Mouse (Mus musculus) right cerebral cortex, postnatal 36 days (tissue): Measurements from ENCODE around the gene Ap1m2.

Experiments used
- DNase-seq, 2 experiments: peaks; one replicate each; pipeline ENCODE4 v3.0.0; 2022; ENCODE audit warnings: low spot score in 2 of 2, mixed read lengths in 1 of 2

The Ap1m2 gene

GRCm38 (mm10) chr9:21312134-21312533, at the start of gene Ap1m2:
Gene Ap1m2 (minus strand): TSS chr9:21312337.
- DNase-seq, result no peak

- DNase-seq, result peak; percentile 29 to 37
Measured at GRCm38 (mm10) chr9:21356981-21357718, 45.0 kb upstream of the Ap1m2 start.

GRCm38 (mm10) chr9:21354796-21355195, 42.7 kb upstream of the Ap1m2 start:
- DNase-seq, result no peak

- DNase-seq, result no peak
Measured at GRCm38 (mm10) chr9:21353373-21353686, 41.2 kb upstream of the Ap1m2 start.

GRCm38 (mm10) chr9:21352463-21353372, 40.6 kb upstream of the Ap1m2 start:
- DNase-seq, result no peak

- DNase-seq, result no peak
Measured at GRCm38 (mm10) chr9:21351702-21352377, 39.7 kb upstream of the Ap1m2 start.

- DNase-seq, result no peak
Measured at GRCm38 (mm10) chr9:21351178-21351577, 39.0 kb upstream of the Ap1m2 start.

GRCm38 (mm10) chr9:21348152-21348551, 36.0 kb upstream of the Ap1m2 start:
- no peak for DNase-seq

- no peak for DNase-seq
Measured at GRCm38 (mm10) chr9:21346627-21347365, 34.7 kb upstream of the Ap1m2 start.

GRCm38 (mm10) chr9:21340411-21340810, 28.3 kb upstream of the Ap1m2 start:
- DNase-seq, result no peak

GRCm38 (mm10) chr9:21337652-21338051, 25.5 kb upstream of the Ap1m2 start:
- DNase-seq, result no peak

- no peak for DNase-seq
Measured at GRCm38 (mm10) chr9:21336491-21336890, 24.4 kb upstream of the Ap1m2 start.

GRCm38 (mm10) chr9:21335391-21335790, 23.3 kb upstream of the Ap1m2 start:
- DNase-seq, result no peak

GRCm38 (mm10) chr9:21334747-21335146, 22.6 kb upstream of the Ap1m2 start:
- no peak for DNase-seq

- DNase-seq, result no peak
Measured at GRCm38 (mm10) chr9:21333523-21333922, 21.4 kb upstream of the Ap1m2 start.

- DNase-seq, result no peak
Measured at GRCm38 (mm10) chr9:21332161-21333061, 20.3 kb upstream of the Ap1m2 start.

- DNase-seq, result no peak
Measured at GRCm38 (mm10) chr9:21331365-21332140, 19.4 kb upstream of the Ap1m2 start.

GRCm38 (mm10) chr9:21329699-21330289, 17.7 kb upstream of the Ap1m2 start:
- DNase-seq, result no peak

- no peak for DNase-seq
Measured at GRCm38 (mm10) chr9:21329041-21329440, 16.9 kb upstream of the Ap1m2 start.
